Mouse (Mus musculus): Measurements from ENCODE around the gene Idi2. TPM values are rescaled to one million over a fixed set of nuclear protein-coding genes. Genes with fewer than 3 reads are reported as not detected.

The Idi2 gene
- polyA plus RNA-seq, 1 experiment from 2014 or later, result not detected

DNA sequence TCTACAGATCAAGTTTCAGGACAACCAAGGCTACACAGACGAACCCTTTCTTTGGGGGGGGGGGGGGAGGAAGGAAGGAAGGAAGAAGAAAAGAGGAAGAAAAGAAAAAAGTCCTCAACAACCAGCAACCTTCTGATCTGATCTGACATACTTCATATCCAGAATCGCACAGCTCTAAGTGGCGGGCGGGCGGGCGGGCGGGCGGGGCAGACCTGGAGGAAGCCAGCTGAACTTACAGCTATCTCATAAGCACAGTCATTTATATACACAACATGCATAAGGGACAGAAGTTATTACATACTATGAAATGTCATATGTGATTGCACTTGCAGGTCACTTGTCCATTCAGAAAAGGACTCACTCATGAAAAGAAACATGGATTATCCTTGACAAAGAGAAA is 46.8 kb downstream of the Idi2 start:
- TF ChIP-seq CTCF (IDR thresholded peaks at IDR 0.05), result no peak
- no peak for TF ChIP-seq EP300 (IDR thresholded peaks at IDR 0.05)
- Histone ChIP-seq H3K27ac (ENCODE audit: low read length) (no peak overlapping the region), H3K4me3 (ENCODE audit: low read depth, low read length) (no peak overlapping the region), H3K36me3 (ENCODE audit: insufficient read depth, low read length) (no peaks in the 10 kb centered on the region), H3K4me2 (replicated peaks; ENCODE audit: low read depth, low read length) (no peak overlapping the region), H3K9me3 (ENCODE audit: low read length) (no peaks in the 10 kb centered on the region), H3K27me3 (replicated peaks; ENCODE audit: insufficient read depth, low read length) (no peaks in the 10 kb centered on the region), H3K4me1 (ENCODE audit: insufficient read depth, low read depth, low read length) (peaks cover 8% of the 10 kb centered on the region; the same call in 1 of the 2 replicates), H3K9ac (replicated peaks; ENCODE audit: low read depth) (no peak overlapping the region)
- WGBS, result 82% methylated on average over 5 of the region's 8 CpGs
- DNase-seq (ENCODE audit: low spot score), result no peak
- no peak for ATAC-seq

DNA sequence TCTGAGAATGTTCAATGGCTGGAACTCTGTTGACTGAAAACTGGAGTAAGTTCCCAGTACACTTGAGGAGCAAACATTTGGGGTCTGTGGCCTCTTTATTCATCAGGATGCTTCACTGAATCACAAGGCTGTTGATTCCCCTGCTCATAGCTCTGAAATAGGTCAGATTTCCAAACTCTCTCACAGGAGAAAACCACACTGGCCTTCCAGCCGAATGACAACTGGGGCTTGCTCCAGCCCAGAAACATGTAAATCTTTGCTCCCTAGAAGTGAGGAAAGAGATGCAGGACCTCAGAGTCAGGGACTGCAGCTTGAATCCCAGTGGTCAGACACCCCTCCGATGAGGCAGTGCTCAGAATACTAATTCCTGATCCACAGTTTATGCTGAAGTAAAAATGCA is 50.6 kb downstream of the Idi2 start:
- no peaks in the 10 kb centered on the region for H3K4me1 ChIP-seq (ENCODE audit: insufficient read depth, low read depth, low read length)
- no peak overlapping the region for H3K4me3 ChIP-seq (ENCODE audit: low read depth, low read length)
- 73% methylated on average over 2 of the region's 2 CpGs for WGBS
- no peak for DNase-seq (ENCODE audit: low spot score)
- no peak for ATAC-seq
- H3K9me3 ChIP-seq (ENCODE audit: low read length), result no peaks in the 10 kb centered on the region
- no peaks in the 10 kb centered on the region for H3K27me3 ChIP-seq (replicated peaks; ENCODE audit: insufficient read depth, low read length)
- no peaks in the 10 kb centered on the region for H3K36me3 ChIP-seq (ENCODE audit: insufficient read depth, low read length)
- no peak overlapping the region for H3K4me2 ChIP-seq (replicated peaks; ENCODE audit: low read depth, low read length)
- TF ChIP-seq EP300 (IDR thresholded peaks at IDR 0.05) (no peak), CTCF (IDR thresholded peaks at IDR 0.05) (no peak)
- H3K27ac ChIP-seq (ENCODE audit: low read length), result no peak overlapping the region
- H3K9ac ChIP-seq (replicated peaks; ENCODE audit: low read depth), result no peak overlapping the region

Small RNAs within 50 kb of the gene (microRNA-seq; reads per million reads assigned to microRNA genes)
- gene Gm22750, result not detected

Other genes with a start within 250 kb of the Idi2 start
- gene Wdr37, start 81.0 kb upstream of the Idi2 start, polyA plus RNA-seq (2015; fragmentation: Nextera tagmentation; extraction: Ambion mirVana), result 14.4 and 15.0 TPM in 2 replicates
- 63.6 and 73.2 TPM in 2 replicates for gene Idi1, start 67.4 kb upstream of the Idi2 start, polyA plus RNA-seq (2015; fragmentation: Nextera tagmentation; extraction: Ambion mirVana)
- gene Gm9745, start 4.6 kb upstream of the Idi2 start, polyA plus RNA-seq (2015; fragmentation: Nextera tagmentation; extraction: Ambion mirVana), result not detected in 2 replicates
- gene Gtpbp4, start 43.2 kb downstream of the Idi2 start, polyA plus RNA-seq (2015; fragmentation: Nextera tagmentation; extraction: Ambion mirVana), result 39.5 and 39.8 TPM in 2 replicates
- gene Larp4b, start 141.0 kb downstream of the Idi2 start, polyA plus RNA-seq (2015; fragmentation: Nextera tagmentation; extraction: Ambion mirVana), result 27.2 and 27.7 TPM in 2 replicates

All from lung, postnatal 0 days (tissue).